Mouse (Mus musculus): Measurements from ENCODE around the gene Rps17.

Gene Rps17

DNA sequence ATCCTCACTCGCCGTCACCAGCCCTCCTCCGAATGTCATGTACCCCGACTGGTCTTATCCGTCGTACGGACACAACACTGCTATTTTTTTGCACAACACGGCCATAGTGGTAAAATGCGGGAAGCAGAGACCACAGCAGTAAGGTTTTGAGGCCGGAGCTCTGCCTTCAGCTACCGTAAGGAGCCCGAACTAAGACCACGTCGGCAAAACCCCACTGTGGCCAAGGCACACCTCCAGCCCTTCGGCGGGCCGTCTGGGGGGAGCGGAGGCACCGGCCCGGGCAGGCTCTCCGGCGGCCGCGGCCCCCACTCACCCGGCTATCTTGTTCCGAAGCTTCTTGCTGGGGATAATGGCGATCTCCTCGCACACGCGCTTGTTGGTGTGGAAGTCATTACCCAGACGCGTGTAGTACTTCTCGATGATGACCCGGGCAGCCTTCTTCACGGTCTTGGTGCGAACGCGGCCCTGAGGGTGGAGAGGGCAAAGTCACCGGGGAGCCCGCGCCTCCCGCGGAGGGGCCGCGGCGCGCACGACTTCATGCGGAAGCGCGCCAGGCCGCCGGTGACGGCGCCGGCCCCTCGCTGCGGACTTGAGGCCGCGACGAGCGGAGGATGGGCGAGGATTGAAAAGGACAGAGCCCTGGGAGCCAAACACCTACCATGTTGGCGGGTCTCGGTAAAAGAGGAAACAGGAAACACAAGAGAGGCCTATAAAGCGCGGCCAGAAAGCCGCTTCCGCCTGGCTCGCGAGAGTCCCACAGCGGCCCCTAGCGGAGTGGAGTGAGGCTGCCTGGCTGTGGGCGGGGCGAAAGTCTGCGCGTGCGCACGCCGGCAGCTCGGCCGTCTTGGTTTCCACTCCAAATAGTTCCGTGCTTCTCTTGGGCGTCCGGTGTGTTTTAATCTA lies at the start of gene Rps17:
Gene Rps17, minus strand, starts transcription at position 711 of the 903 bp plus-strand sequence.
- DNase-seq (ENCODE audit: extremely low spot score, low spot score): peak; percentile 98

DNA sequence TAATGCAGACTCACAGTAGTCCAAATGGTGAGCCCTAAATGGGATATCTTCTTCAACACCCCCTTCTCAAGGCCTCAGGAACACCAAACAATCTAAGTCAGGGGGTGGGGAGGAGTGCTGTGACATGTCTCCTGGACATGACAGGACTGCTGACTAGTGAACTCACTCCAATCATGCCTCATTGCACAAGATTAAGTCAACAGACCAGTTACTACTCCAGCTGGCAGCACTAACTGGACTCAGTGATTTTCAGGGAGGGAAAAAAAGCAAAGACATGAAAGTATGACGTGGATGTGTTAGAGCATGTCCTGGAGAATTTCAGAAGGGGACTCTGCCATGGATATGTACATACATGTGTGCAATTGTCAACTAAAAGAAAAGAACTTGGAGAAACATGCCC lies 34.3 kb upstream of the Rps17 start:
- no peak for DNase-seq (ENCODE audit: extremely low spot score, low spot score)

DNA sequence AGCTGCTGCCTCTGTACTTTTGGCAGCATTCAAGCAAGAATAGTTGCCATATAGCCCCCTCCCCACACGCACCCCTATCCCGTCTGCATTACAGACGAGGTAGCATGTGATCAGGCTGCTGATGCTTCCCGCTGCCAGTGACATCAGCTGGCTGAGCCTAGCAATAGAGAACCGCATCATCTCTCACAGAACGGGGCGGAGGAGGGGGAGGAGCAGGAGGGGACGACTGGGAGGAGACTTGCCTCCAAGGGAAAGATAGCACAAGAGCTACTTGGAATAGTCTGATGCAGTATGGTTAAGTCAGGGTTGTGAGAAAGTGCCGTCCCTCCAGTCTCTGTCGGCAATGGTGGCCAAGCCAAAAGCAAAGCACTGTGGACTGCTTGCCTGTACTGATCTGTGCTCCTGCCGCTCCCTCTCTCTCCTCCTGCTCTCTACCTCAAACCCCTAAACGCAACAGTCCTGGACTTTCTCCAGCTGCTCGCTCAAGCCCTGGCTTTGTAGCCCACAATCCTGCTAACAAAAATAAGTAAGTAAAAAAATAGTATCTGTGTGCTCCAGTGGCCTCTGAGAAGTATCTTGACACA lies 27.4 kb upstream of the Rps17 start:
- peak; percentile 37 for DNase-seq (ENCODE audit: extremely low spot score, low spot score)

DNA sequence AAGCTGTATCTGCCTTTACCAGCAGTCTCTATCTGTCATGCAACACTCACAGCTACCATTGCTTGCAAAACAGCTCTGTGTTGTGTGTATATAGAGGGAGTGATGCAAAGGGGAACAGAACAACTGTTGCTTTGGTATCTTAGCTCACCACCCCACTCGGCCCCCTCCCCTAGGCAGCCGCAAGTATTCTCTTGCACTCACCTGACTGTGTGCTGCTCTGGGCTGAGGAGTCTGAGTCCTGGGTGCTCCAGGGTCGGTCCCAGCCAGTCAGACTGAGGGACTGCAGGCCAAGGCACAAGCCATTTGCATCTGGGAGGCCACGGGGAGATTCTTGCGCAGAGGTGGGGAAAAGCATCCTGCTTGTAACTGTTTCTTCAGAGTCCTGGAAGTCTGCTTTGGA lies 26.8 kb upstream of the Rps17 start:
- DNase-seq (ENCODE audit: extremely low spot score, low spot score): no peak

DNA sequence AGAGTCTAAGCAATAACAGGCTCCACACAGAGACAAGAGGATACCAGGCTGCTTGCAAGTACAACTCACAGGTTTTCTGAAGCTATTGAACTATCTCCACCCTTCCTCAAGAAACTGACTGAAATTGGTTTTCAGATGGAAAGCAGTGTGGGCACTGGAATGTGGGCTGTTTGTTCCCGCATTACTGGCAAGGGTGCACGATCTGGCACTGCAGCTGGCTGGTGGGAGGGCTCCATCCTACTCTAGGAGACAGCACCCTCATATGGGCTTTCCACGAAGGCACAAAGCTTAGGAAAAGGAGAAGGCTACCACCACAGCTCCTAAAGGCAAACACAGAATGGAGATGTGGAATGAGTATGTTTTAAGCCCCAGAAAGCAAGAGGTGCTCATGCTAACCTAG lies 24.7 kb upstream of the Rps17 start:
- DNase-seq (ENCODE audit: extremely low spot score, low spot score): no peak

DNA sequence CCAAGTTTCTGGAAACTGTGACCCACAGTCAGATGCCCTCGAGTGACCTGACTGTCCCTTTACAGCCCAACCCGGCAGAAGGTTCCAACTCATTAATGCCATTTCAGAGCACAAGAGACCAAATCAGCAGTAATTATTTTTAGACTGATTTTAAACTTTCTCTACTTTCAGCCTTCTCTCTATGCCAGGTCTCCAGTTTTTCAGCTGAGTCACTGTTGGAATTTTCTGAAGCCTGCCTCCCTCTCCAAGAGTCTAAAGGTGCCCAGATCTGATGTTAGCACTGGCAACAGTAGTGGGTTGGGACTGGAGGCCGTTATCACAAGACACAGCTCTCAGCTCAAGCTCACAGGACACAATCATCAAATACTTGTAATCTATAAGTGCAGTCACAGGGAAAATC lies 22.9 kb upstream of the Rps17 start:
- DNase-seq (ENCODE audit: extremely low spot score, low spot score): no peak

DNA sequence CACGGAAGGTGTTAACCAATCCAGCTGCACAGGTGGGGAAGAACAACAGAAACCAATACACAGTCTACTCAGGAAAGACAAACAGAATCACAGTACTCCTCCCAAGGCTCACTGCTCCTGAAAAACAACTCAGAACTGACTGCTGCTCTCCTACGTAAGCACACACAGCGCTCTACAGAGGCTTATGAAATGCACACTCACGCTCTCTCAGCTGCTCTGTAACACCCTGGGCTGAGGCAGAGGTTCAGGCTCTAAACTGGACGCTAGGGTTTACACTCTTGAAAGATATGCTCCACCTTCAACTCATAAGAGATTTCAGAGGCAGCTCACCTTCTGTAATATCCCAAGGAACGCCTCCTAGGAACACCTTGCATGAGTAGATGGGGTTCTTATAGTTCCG lies 11.9 kb upstream of the Rps17 start:
- DNase-seq (ENCODE audit: extremely low spot score, low spot score): no peak

DNA sequence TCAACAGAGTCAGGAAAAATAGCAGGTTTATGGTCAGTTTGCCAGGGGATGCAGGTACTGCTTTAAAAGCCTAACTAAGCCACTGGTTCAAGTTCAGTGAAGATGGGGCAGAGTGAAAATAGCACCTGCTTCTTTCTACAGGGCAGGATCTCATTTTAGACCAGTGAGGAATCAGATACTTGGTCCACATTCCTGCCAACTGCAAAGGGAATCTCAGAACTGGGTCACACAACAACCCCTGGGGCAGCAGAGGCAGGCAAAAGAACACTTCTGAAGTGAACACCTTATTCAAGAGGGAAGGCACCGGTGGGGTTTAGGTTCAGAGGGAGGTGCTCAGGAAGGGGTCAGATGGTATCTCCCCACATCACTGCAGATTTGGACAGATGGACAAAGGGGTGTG lies 11.3 kb upstream of the Rps17 start:
- DNase-seq (ENCODE audit: extremely low spot score, low spot score): no peak

DNA sequence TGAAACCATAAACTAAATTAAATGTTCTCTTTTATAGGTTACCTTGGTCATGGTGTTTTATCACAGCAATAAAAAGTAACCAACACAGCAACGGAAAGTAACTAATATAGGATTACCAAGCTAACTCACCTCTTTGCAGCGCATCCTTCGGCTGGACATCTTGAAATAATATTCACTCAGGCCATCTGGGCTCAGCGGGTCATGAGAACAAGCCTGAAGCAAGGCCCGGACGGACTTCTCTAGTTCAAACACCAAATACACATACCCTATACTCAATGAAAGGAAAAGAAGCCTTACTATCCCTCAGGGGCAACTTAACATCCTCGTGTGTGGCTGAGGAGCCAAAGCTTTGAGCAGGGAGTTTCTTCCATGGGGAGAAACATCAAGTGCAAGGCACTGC lies 10.7 kb upstream of the Rps17 start:
- DNase-seq (ENCODE audit: extremely low spot score, low spot score): no peak

DNA sequence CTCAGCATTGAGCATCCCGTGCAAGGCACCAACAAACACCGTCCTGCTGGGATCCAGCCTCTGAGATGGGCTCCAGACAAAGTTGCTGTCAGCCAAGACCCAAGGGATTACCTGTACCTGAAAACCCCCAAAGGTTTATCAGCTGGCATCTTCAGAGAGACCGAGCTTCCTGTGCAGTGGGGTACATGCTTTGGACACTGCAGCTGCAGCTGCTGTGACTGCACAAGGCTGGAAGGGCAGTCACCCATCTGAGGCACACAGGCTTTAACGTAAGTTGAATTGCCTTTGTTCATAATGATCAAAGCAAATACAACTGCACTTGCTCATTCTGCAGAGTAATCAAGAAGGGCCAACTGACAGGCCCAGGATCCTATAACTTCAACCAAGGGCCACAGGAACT lies 6.8 kb upstream of the Rps17 start:
- no peak for DNase-seq (ENCODE audit: extremely low spot score, low spot score)

DNA sequence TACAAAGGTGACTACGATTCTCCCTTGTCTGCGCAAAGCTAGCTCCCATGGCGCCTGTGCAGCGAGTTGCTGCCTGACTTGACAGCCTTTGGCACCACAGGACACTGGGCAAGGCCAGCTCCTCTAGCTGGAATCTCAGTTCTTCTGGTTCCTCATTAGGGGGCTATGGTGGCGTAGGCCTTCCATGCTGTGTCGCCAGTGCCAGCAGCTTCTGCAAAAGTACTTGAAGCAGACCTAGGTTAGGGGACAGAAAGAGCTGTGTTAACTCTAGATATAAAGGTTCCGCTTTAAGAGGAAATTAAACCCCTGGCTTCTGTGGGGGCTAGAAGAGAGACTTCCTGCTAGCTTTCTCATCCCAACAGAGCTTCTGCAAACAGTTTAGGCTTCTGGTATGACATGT lies 3.2 kb upstream of the Rps17 start:
- DNase-seq (ENCODE audit: extremely low spot score, low spot score): no peak

DNA sequence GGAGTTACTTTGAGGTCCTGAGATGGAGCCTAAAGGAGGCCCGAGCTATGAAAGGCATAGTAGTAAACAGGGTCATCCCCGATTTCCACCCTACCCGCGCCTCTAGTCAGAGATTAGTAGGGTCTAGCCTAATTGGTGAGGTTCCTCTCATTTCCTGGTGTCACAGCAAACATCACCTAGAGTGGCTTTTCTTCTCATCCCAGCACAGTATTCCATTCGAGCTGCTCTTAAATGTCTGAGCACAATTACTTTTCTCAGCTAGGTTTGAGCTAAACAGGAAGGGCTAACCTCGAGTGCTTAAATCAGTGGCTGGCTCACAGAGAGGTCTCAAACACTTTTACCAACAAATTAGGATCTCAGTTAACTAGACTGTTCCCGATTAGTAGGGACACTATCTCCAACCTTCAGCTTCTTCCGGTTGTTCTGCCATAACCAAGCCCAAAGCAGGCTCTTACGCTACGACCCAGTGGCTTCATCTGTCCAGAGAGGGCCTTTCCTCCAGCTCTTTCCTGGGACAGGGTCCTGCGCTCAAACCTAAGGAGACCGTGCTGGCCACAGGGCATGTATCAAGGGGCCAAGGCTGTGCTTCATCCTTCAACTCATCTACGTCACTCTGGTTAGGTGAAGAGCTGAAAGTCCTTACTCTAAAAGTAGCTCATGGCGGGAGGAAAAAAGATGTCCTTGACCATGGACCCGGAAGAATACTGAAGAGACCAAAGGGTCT lies 555 bp upstream of the Rps17 start:
- DNase-seq (ENCODE audit: extremely low spot score, low spot score): no peak

DNA sequence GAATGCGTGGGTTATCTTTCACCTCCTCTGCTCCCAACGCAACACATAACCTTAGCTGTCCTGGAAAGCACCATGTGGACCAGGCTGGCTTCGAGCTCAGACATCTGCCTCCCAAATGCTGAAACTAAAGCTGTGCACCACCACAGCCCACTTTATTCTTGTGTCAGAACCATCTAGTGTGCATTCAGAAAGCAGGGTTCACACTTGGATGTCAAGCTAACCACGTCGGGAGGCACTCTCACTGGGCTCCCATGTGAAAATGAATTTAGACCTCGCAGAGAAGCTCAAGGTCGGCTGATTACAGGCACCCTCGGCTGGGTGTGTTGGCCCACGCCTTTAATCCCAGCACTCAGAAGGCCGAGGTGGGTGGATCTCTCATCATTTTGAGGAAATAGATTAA lies 1.2 kb downstream of the Rps17 start:
- DNase-seq (ENCODE audit: extremely low spot score, low spot score): no peak

DNA sequence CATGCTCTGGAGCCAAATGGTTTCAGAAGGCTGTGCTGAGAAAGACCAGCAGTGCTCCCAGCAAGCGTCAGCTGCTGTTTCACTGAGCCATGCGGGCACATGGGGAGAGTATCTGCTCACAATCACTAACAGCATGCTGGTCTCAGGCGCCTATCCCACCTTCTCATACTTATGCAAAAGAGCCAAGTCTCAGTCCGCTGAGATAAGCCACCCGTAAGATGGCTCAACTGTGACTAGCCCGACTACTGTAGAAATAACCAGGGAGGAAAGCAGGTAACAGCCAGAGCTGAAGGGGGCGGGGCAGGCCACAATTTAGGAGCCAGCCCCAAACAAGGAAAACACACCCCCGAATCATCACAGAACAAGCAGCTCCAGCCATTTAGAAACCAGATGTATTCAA lies 1.7 kb downstream of the Rps17 start:
- no peak for DNase-seq (ENCODE audit: extremely low spot score, low spot score)

DNA sequence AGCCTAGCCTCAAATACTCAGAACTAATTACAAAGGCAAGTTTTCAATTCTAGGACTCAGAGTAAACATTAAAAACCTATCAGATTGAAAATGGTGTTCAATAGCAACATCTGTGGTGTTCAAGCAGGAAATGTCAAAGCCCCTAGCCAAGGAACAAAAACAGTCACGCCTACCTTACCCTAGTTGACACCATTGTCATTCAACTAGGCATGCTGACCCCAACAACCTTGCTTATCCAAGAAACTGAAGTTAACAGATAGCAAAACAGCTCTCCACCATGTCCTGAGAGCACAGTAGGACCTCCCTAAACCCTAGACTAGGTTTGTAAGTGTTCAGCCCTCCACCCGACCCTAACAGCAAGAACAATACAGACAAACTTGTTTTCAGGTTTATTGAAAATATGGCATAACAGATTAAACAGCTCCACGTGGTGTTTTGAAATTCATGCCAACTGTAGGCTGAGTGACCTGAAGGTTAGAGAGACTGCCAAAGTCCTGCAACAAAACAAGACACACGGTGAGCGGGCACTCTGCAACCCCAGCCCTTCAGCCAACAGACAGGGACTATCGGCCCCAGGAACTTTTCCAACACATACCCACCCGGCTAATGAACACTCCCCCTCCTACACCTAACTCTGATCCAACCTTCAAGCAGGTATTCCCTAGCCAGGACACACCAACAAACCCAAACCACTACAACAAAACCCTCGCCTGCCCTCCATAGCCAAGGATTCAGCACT lies 2.5 kb downstream of the Rps17 start:
- no peak for DNase-seq (ENCODE audit: extremely low spot score, low spot score)

DNA sequence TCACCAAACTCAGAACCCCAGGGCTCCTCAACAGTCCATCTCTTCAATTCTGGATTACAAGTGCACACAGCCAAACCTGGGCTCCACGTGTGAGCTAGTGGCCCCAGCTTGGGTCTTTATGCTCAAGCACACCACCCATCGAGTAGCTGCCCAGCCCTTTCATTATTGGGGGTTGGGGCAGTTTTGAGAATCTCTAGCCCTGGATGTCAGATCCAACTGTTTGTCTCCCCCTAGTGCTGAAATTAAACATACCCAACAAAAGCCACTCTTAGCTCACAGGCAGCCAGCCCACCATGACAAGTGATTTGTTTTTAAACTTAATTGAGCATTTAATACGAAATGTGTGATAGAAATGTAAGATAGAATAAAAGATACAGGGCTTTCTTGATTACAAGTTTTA lies 3.5 kb downstream of the Rps17 start:
- no peak for DNase-seq (ENCODE audit: extremely low spot score, low spot score)

DNA sequence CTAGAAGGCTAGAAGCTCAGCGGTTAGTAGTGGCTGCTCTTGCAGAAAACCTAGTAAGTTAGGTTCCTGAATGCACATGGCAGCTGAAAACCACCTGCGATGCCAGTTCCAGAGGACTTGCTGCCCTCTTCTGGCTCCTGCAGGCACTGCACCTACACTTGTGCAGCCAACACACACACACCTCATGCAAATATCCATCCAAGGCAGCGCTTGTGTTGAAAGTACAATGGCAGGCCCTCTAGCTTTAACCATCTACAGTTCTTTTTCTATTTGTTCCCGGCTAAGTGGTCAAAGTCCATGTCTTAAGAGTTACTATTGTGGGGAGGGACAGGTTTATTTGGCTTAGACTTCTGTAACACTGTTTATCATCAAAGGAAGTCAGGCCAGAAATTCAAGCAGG lies 5.3 kb downstream of the Rps17 start:
- DNase-seq (ENCODE audit: extremely low spot score, low spot score): peak; percentile 67

DNA sequence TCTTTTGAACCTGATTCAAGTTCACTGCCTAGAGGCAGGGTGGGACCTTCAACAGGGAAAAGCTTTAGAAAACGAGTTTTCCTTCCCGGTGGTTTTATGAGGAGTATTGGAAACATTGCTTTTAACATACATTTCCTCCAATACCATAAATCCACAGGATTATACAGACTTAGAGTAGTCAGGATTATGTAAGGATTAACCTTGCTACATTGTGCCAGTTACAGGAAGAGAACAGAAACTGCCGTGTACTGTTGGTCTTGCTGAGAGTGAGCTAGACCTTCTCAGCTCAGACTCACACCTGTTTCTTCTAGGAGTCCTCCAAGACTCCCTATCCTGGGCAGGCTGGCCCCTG lies 6.6 kb downstream of the Rps17 start:
- no peak for DNase-seq (ENCODE audit: extremely low spot score, low spot score)

DNA sequence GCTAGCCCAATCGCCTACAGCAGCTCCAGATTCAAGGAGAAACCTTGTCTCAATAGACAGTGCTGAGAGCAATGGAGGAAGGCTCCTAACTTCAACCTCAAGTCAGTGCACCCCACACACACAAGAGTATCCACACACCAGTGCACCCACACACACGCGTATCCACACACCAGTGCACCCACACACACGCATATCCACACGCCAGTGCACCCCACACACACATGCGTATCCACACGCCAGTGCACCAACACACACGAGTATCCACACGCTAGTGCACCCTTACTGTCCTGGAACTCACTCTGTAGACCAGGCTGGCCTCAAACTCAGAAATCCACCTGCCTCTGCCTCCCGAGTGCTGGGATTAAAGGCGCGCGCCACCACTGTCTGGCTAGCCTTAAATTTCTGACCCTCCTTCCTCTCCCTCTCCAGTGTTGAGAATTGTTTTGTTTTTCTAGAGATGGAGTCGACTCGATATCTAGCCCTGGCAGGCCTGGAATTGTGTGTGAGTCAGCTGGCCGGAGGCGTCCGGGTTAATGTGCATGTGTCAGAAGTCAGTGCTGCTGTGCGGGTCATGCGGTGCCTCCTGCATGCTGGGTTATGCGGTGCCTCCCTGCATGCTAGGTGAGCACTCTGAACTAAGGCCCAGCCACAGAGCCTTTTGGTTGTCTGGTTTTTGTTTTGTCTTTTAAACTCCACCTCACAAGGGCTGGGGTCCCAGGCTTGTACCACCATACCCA lies 7.1 kb downstream of the Rps17 start:
- no peak for DNase-seq (ENCODE audit: extremely low spot score, low spot score)

DNA sequence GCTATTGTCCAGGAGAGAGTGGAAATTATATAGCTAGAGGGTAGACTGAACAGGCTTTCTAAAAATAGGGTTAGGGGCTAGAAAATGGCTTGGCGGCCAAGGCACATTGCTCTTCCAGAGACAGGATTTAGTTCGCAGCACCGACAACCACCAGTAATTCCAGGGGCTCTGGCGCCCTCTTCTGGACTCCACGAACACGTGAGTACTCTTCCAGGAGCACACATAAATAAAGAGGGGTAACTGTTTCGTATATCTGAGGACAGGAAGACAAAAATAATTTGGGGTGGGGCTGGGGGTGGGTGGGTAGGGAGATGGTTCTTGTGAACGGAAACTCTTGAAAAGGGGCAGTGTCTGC lies 8.6 kb downstream of the Rps17 start:
- peak; percentile 68 for DNase-seq (ENCODE audit: extremely low spot score, low spot score)

DNA sequence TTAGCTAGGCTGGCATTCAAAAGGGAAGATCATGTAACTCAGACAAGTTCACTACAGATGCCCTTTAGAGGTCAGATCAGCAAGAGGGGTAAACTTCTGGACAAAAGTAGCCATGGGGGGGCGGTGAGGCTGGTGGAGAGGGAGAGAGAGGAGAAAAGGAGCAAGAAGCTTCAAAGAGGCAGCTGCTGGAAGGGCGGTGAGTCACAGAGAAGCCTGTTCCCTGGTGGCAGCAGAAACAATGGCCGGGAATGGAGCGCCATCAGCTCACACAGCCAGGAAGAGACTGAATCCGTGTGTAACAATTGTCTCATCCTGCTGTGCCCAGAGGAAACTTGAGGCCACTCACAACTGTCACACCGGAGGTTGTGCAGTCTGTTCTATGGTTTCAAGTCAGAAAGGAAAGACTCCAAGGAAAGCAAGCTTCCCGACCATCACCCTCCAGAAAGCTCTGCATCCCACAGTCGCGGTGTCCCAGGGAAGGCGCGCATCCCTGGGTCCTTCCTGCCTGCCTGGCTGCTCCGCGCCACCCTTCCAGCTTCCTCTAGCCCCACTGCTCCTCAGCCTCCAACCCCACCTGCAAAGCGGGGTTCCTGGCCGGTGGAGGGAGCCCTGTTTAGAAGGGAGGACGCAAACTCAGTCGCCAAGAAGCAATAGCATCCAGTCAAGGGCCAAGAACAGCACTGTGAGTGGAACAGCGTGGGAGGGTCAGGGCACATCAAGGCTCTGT lies 9.2 kb downstream of the Rps17 start:
- DNase-seq (ENCODE audit: extremely low spot score, low spot score): no peak

Measured in neural tube, embryonic 10.5 days (tissue).